Mouse (Mus musculus): ENCODE data around the gene Nanos3.
A peak's percentile ranks its signal among the peaks of the same experiment; 100 is the strongest.

Nanos3 gene

DNA sequence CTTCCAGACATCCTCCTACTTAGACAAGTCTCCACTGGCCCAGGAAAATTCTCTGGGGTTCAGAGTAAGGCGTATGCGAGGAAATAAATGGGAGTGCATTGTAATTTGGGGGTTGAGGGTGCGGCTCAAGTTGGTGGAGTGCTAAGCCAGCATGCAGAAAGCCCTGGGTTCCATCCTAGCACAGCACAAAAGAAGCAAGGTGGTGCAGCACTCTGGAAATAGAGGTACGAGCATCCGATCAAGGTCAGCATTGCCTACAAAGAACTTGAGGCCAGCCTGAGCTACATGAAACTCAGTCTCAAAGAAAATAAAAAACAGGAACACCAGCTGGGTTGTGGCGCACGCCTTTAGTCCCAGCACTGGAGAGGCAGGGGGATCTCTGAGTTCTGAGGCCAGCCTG lies at the start of gene Nanos3:
TSS of gene Nanos3 (minus strand) at position 101 of the 400 bp plus-strand sequence.
- DNase-seq (ENCODE audit: low read depth, low spot score): no peak

DNA sequence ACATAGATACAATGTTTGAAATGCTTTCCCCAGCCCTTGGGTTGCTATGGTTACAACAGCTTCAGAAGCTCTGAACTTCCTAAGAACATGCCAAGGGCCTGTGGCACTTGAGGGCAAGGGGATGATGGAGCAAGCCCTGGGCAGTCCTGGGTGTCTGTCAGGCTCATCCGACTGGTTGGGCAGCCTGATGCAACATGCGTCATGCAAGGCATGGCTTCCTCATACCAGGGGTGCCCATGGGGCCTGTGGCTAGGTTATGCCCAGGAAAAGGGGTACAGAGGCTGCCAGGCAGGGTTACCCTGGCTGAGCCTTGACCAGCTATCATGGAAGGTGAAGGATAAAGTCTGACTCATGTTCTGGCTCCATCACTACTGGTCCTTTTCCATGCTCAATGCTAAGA lies 48.0 kb upstream of the Nanos3 start:
- no peak for DNase-seq (ENCODE audit: low read depth, low spot score)

DNA sequence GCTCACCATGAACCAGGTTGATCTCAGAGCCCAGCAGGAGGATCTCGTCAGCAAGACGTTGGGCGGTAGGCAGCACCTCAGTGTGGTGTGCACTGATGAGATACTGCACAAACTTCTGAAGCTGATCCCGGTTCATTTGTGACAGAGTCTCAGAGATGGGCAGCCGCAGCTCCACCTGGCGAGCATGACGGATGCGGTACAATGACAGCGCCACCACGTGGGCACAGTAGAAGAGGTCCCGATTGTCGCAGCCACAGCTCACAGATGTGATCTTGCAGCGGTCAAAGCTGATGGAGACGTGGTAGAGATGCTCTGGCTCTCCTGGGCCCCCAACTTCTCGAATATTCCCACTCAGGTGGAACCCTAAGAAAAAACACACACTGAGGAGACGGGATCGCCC lies 45.7 kb upstream of the Nanos3 start:
- DNase-seq (ENCODE audit: low read depth, low spot score): no peak

DNA sequence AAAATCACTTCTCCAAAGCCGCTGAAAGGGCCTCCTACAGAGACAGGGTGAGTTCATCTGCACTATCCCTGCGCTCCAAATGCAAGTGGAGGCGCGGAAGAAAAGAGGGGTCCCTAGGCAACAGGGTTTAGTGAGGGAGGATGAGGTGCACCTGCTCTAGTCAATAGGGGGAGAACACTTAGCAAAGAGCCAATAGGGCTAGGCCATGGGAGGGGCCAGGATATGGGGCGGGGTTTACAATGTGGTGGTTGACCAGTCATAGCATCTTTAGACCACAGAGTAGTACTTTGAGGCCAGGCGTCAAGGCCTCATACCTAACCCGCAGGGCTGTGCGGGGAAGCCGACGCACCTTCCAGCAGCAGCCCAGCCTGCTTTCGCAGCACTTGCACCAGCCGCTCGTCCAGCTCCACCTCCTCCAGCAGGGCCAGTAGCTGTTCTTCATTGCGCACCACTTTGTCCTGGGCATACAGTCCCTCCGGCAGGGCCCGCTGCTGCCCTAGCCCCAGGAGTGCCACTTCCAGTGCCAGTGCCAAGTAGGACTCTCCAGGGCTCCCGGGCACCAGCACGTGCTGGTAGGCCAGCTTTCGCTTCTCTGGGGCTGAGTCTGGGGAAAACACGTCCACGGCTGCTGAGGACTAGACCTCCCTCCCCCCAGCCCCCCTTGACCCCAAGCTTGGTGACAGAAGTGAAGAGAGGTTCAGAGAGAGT lies 38.5 kb upstream of the Nanos3 start:
- peak; percentile 50 for DNase-seq (ENCODE audit: low read depth, low spot score)

DNA sequence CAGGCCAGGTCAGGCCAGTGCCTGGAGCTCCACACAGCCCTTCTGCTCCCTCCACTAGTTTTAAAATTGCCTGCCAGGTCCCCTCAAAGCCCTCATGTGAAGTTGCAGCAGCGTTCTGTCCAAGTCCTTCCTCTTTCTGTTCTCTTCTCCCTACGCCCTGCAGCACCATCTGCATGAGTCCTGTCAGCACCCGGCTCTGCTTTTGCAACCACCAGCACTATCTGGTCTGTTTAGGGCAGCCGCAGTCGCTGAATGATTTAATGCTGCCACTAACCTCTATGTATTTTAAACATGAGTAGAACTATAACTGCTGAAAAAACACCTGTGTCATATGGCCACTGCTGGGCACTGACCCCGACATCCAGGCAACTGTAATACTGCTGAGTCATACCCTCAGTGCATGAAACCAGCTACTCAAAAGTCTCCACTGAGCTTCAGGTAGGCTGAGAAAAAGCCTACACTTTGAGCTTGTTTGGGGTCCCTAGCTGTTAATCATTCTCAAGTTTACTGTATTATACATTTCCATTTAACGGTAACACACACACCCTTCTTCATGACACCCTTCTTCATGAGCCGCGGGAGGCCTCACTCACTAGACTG lies 37.6 kb upstream of the Nanos3 start:
- DNase-seq (ENCODE audit: low read depth, low spot score): peak; percentile 58

DNA sequence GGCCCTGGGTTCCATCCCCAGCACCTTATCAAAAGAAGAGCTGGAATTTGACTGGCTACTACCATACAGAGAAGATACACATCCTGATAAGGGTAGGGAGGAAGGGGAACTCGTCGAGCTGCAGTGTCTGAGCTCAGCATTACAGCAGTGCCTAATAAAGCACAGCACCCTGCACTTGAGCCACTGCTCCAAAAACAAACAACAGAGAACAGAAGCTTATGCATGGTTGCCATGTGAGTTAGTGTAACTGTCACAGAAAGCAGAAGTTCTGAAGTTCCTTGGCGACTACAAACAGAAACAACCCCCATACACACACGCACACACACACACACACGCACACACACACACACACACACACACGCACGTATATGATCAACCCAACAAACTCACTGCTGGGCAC lies 35.1 kb upstream of the Nanos3 start:
- DNase-seq (ENCODE audit: low read depth, low spot score): peak; percentile 48

DNA sequence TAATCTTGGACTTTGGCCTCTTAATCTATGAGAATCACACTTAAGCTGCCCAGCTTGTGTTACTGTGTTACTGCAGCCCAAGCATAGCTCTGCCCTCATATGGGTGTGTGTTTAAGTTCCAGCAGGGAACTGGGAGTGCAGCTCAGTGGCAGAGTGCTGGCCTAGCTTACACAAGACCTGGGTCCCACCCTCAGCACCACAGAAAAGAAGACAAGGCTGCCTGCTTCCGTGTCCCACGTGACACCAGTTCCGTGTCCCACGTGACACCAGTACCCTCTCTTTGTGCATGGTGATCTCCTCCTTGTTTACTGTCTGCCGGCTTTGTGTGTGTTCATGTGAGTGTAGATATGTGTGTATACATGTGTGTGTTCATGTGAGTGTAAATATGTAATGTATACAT lies 33.1 kb upstream of the Nanos3 start:
- no peak for DNase-seq (ENCODE audit: low read depth, low spot score)

DNA sequence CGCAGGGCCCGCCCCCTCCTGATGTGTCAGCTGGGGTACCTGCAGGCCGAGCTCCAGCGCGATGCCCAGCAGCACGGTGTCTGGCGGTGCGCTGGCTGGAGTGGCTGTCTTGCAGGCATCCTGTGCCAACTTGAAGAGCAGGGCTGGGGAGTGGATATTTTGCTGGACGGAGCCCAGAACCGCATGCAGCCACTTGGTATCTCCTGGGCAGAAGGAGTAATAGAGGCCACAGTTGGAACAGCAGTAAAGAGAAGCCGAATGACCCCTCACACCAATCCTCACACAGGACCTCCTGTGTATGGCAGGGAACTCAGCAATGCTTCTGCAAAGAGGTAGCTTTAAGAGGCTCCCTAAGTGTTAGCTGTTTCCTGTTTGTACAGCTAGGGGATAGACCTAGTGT lies 32.2 kb upstream of the Nanos3 start:
- DNase-seq (ENCODE audit: low read depth, low spot score): no peak

DNA sequence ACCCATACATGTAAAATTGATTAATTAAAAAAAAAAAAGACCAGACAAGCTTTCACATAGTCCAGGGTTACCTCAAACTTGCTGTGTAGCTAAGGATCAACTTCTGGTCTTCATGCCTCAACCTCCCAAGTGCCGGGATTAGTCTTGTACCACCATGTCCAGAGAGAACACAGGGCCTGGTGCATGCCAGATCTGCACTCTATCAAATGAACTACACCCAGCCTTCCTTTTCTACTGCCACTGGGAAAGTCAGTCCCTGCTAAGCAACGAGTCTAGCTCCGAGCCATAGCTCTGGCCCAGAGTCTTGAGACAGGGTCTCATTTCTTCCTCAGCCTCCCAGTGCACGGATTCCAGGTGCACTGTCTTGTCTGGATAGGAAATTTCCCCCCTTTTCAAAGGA lies 28.3 kb upstream of the Nanos3 start:
- no peak for DNase-seq (ENCODE audit: low read depth, low spot score)

DNA sequence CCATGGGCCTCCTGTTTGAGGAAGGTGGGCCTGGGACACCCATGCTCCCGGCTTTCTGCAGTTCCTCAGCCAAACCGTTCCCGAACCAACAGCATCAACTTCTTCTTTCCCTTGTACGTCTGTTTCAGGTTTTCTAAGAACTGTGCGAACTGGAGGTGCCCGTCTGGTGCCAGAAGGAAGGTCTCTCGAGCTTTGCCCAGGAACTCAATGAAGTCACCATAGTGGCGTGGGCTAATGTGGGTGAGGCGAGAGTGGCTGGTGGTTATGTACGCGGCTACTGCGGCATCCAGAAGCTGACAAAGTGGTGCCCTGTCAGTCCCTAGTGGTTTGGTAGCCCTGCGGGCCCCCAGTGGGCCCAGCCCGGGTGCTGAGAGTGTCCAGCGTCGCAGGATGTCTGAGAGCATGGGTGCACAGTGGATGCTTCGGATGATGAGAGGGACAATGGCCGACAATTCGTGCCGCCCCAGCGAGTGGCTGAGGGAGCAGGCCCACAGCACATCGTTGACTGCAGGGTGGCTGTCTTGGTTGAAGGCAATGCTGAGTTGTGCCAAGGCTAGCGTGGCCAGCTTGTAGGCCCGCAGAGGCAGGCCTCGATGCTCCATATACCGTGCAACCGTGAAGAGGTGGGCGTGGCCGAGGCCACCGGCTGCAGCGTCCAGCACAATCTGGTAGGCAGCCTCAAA lies 27.0 kb upstream of the Nanos3 start:
- no peak for DNase-seq (ENCODE audit: low read depth, low spot score)

DNA sequence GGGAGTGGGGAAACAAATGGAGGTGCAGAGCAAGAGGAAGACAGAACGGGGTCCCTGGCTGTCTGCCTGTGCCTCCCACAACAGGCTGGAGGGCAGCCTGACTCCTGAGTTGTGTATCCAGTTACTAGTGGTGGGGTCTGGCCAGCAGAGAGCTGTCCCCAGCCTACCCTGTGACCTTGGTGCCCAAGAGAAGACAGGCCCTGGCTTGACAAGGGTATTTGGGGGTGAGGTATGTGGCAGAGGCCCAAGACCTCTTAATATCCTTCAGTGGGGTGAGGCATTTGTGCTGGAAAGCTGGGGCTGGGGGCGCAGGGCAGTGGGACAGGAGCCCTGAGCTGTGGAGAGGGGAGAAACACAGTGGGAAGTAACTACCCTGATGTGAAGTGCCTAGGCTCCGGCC lies 26.2 kb upstream of the Nanos3 start:
- no peak for DNase-seq (ENCODE audit: low read depth, low spot score)

DNA sequence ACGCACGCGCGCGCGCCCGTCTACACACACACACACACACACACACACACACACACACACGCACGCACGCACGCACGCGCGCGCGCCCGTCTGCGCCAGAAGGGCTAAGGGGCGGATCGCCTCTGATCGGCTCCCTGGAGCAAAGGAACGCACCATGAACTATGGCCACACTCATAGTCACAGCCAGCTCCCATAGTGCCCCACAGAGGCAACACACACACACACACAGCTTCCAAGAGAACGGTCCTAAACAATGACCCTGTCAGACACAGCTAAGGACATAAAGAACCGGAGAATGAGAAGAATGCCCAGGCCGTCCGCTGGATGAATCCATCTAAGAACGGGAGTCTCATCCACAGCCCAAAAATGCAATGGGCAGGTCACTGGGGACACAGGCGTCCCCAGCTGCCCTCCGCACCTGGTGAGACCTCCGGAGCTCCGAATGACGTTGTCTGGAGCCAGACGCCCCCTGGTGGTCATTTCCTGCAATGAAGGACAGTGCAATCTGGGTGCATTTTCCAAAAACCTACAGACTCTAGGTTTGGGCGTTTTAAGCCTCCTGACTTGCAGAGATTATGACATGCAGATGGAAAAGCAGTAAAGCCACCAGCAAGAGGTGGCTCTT lies 25.3 kb upstream of the Nanos3 start:
- DNase-seq (ENCODE audit: low read depth, low spot score): peak; percentile 86

DNA sequence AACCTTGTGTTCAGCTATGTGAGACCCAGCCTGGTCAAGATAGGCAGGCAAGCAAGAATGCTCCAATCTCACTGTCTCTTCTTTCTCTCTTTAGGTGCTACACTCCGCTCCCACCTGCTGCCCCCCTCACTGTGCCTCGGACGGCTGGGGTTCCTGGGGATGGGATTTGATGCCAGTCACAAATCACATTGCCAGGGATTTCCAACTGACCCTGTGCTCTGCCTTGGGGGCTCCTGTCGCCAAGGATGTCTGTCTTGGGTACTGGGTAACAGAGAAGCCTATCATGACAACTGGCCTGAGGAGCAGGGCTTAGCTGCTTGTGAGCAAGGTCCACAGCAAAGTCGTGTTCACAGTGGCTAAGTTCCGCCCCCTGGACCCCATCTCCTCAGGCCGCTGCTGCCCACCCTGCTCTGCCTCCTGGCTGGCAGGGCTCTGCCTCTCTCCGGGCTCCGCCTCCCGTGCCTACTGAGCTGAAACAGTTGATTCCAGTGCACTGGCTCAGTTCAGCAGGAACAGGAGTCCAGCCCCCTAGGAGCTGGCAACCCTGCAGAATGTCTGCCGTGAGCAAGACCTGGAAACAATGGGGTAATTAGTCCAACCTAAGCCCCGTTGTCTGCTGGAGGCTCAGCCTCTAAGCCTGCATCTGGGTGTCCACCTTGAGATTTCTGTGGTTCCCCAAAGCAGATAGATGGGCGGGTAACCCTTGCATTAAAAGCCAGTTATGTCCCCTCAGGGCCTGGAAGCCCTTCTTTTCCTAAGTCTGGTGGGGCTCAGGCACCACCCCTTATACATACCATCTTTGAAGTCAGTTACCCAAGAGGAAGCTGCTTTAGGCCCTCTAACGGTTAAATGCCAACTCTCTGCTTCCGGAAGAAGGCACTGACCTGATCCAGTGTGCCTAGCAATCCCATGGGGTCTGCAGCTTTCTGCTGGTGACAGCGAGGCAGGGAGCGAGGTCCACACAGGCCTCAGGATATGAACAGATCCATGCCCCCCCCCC lies 23.7 kb upstream of the Nanos3 start:
- DNase-seq (ENCODE audit: low read depth, low spot score): no peak

DNA sequence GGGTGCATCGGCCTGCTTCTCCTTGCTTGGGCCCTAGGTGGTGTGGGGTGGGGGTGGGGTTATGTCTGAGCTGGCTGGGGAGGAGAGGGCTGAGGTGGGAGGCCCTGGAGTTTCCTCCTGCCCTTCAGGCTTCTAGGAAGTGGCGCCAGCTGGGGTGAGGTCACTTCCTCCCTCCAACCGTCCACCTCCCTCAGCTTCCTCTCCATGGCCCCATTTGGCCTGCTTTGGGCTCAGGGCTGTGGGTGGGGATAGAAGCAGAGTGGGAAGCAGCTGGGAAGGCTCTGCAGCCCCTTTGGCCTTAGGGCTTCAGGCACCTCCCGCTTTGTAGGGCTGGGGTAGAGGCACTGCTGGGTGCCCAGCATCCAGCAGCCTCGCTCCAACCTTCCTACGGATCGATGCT lies 22.8 kb upstream of the Nanos3 start:
- DNase-seq (ENCODE audit: low read depth, low spot score): no peak

DNA sequence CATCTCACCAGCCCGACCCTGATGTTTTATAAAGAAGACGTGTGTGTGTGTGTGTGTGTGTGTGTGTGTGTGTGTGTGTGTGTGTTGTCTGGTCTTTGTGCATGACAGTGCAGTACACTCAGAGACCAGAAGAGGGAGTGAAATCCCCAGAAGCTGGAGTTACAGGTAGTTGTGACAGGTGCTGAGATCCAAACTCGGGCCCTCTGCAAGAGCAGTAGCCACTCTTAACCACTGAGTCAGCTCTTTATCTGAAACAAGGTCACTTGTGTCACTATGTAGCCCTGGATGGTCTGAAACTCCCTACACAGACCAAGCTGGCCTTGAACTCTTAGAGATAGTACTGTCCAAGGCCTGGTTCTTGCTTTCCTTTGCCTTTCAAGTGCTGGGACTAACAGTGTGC lies 21.6 kb upstream of the Nanos3 start:
- DNase-seq (ENCODE audit: low read depth, low spot score): no peak

DNA sequence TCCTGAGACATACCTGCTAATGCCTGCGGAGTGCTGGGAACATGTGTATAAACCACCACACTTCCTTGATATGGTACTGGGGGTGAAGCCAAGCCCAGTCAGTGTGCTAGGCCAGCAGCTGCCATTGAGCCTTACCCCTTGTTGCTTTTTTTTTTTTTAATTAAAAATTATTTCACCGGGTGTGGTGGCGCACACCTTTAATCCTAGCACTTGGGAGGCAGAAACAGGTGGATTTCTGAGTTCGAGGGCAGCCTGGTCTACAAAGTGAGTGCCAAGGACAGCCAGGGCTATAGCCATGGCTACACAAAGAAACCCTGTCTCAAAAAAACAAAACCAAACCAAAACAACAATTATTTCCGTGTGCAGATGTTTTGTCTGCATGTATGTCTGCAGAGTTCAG lies 20.1 kb upstream of the Nanos3 start:
- no peak for DNase-seq (ENCODE audit: low read depth, low spot score)

DNA sequence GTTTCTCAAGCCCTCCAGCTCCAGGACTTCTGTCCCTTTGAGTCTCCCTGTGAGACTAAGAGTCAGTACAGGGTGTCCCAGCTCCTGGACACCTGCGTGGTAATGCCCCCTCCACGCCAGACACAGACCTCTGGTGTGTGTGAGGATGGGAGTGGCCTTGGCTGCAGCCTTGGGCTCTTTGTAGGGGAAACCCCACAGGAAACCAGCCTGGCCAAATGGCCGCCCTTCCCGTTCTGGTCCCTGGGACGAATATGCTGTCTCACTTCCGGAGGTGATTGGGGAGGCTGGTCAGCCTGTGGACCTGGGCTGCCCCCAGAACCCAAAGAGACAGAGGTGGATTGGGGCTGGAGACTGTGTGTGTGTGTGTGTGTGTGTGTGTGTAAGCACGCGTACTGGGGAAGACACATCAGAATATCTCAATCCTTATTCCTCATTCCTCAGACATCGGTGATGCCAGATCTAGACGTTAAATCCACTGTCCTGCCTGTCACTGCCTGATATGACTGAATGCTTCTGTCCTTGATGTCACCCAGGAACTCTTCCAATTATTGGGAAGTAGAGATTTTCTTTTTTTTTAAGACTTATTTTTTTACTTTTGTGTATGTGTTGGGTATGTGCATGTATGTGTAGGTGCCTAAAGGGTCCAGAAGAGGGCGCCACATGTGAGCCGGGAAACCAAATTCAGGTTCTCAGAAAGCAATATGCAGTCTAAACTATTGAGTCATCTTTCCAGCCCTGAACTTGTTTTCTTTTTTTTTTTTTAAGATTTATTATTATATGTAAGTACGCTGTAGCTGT lies 19.2 kb upstream of the Nanos3 start:
- DNase-seq (ENCODE audit: low read depth, low spot score): peak; percentile 41

DNA sequence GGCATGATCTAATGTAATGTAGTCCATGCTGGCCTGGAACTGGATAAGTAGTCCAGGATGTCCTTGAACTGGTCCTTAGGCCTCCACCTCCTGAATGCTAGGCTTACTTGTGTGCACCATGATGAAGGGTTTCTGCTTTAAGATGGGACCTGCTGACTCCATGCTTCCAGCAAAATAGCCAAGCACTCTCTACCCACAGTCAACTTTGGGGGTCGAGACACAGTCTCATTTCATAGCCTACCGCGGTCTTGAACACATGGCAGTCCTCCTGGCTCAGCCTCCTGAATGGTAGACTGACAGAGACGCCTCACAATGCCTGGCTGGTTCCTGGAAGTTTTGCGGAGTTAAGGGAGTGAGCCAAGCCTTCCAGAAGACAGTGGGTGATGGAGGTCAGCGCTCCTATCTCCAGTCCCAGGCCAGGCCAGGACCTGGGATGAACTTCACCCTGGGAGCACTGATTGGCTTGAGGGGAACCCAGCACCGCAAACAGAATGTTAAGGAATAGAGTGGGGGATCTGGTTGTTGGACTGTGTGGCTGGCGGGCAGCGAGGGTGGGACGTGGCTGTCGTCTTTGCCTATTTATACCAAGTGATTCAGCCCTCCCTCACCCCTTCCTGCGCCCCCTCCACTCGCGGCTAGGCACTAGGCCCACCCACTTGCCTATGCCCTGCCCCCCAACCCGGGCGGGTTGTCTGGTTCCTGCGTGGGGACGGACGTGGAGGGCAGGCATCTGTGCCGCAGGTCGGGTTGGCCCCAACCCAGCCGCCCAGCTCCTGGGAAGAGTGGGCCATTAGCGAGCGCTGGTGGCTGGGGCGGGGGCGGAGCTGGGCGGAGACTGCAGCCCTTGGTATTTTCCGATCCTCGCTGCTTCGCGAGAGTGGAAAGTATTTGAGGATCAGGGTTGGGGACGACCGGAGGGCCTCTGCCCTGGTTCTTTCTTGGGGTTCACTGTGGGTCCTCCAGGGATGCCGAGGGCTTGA lies 18.2 kb upstream of the Nanos3 start:
- DNase-seq (ENCODE audit: low read depth, low spot score): peak; percentile 83

DNA sequence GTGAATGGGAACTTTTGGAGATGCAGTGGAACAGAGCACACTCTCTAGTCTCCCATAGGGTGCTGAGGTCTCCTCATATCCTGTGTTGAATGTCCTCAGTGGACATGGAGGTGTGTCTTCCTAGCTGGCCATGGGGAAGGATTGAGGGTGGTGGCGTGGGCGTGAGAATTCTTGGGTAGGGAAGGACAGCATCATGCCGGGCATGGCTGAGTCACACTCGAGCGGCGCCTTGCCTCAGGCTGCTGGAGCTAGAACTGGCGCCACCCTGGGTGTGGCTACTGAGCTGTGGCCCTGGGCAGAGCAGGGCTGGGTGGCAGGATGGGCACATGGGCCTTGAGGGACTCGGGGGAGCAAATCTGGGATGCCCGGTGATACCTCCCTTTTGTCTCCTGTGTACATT lies 17.4 kb upstream of the Nanos3 start:
- DNase-seq (ENCODE audit: low read depth, low spot score): peak; percentile 70

All from brain, adult 2 months (tissue).